Mouse (Mus musculus) left cerebral cortex, adult 11 months (tissue): ENCODE measurements around the gene Jup.
"Not testable (repeated sequence)": the region's sequence is repeated elsewhere in the genome, so short reads cannot be mapped to it uniquely, and the experiment has no call there.

Source experiments
- DNase-seq: peaks from one replicate; pipeline ENCODE4 v3.0.0; 2022; ENCODE audit warnings: low spot score

Jup gene

GRCm38 (mm10) chr11:100389931-100390445 is 7.6 kb downstream of the Jup start:
- DNase-seq, result no peak

DNA sequence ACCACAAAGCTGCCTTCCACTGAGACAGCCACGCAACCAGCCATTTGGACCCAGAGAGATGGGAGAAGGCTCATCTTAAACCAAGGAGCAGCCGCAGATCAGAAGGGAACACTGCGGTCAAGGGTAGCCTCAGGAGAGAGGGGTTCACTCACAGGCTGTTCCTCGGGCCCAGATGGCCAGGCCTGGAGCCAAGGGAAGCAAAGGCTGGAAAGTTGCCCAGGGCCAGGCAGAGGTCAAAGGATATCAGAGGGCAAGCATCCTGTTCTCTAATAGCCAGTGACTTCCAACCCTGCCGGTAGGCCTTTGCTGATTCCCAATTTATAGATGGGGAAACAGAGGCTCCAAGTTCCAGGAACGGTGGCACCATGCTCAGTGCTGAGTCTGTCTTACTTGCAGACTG is 9.0 kb downstream of the Jup start:
- no peak for DNase-seq

DNA sequence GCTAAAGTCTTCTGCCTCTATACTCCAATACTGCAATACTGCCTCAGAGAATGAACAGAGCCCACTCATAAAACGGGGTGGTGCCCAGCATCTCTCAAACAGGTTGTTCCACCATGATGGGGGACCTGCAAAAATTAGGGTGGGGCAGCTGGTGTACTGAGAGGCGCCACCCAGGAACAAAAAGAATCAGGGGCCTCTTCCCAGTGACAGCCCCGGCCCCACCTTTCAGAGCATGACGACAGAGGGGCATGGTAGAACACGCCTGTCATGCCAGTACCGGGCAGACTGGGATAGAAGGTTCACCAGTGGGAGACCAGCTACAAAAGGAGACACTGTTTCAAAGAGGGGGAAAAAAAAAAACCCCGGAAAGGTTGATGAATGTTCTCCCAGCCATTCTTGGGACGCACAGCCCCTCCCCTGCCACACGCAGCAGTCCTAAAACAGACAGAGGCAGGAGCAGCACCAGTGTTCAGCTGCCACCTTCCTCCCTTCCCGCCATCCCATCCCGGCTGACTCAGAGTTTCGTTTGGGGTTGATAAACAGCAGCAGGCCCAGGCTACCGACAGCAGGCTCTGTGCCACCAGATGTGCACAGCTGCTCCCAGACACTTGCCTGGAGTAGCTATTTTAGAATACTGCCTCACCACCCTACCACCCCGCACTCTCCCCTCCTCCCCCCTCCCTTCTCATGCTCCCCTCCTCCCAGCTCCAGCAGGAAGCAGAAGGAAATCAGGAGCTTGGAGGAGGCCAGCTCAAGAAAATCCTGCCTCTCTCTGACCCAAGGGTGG is 9.8 kb downstream of the Jup start:
- DNase-seq, result no peak

DNA sequence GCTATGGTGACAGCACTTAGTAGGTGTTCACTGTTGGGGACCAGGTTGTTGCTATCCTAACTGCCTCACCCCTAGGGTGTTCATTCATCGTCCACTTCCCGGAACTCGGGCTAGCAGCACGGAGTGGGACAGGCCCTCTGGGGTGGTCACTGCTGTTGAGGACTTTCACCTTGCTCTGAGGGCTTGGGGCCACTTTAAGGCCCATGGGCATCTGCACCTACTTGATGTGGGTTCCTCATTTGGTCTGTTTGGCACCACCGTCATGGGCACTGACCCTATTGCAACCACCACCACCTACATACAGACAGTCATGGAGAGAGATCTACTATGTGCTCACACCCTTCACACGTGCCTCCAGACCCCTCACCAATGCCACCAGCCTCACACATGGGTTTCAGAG is 10.5 kb downstream of the Jup start:
- DNase-seq, result no peak

- no peak for DNase-seq
Measured at GRCm38 (mm10) chr11:100386586-100386985, 11.0 kb downstream of the Jup start.

- DNase-seq, result no peak
Measured at GRCm38 (mm10) chr11:100385016-100385415, 12.5 kb downstream of the Jup start.

DNA sequence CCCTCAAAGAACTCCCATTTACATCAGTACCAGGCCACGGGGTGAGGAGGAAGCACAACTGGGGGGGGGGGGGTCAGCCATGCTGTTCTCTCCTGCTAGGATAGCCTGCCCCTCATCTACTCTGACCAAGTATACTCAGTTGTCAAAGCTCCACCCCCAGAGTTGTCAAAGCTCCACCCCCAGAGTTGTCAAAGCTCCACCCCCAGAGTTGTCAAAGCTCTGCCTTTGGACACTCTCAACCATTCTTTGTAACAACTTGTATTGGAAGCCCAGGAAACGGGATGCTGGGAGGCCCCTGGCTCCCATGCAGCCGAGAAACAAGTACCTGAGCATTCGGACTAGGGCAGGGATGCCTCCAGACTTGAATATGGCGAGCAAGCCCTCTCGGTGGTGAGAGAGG is 14.9 kb downstream of the Jup start:
- no peak for DNase-seq

DNA sequence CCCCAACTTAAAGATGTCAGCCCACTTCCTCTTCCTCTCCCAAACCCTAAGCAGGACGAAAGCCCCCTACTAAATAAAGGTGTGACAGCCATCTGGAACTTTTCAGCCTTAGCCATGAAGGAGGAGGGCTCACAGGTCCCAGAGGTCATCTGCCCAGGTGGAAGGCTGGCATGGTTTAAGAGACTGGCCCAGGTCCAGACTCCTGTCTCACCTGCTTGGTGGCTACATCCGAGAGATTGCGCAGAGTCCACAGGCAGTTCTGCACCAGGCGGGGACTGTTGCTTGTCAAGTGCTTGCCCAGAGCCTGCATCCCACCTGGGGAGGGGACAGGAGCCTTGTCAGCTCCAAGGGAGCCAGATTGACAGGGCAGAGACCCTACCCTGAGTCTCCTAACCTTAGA is 18.3 kb downstream of the Jup start:
- no peak for DNase-seq

DNA sequence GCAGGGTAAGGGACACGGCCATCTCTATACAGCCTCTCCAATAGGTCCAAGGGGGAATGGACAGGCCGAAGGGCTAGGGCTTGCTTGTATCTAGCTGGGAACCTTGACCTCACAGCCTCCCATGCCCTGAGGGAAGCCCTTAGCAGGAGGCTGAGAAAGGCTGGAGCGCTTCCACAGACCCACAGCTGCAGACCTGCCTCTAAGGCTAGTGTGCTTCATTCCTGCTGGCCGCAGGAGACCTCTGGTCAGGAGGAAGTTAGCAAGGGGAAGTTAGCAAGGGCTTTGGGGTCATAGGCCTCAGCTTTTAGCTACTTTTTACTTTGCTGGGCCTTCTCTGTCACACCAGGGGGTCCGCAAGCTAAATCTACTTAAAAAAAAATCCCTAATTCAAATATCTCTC is 19.1 kb downstream of the Jup start:
- no peak for DNase-seq

GRCm38 (mm10) chr11:100377989-100378388 is 19.6 kb downstream of the Jup start:
- no peak for DNase-seq

GRCm38 (mm10) chr11:100376746-100377389 is 20.7 kb downstream of the Jup start:
- DNase-seq, result no peak

DNA sequence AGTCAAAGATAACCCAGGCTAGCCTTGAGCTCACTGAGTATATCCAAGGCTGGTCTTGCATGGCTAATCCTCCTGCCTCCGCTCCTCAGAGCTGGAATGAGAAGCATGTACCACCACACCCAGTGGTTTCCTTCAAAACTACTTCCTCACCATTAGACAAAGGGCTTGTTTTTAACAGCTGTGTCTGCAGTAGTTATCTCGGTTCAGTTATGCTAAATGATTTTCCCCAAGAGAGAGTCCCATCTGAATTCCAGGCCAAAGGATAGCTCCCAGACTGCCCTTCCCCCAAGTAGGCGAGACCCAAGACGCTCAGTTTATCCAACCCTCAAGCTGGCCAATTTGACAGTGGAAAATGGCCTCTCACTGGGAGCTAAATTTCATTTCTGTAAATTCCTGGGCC is 21.6 kb downstream of the Jup start:
- DNase-seq, result no peak

- DNase-seq, result no peak
Measured at GRCm38 (mm10) chr11:100375127-100375526, 22.4 kb downstream of the Jup start.

DNA sequence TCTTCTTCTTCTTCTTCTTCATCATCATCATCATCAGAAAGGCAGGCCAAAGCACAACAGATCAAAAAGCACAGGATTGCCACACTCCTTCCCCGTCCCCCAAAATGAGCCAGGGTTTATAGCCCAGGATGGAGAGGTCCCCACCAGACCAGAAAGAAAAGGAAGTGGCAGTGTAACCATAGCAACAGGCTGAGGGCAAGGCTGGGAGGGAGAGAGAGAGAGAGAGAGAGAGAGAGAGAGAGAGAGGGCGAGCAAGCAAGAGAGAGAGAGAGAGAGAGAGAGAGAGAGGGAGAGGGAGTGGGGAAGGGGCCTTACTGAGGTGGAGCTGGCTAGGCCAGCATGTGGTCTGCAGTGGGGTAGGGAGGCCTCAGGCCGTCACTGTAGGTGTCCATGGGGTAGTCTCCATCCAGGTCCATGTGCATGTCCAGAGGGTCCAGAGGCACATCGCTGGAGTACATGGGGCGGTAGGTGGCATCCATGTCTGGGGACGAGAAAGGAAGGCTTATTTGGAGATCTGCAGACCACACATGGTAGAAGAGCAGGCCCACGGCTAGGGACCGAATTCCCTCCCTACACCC is 25.5 kb downstream of the Jup start:
- DNase-seq, result no peak

DNA sequence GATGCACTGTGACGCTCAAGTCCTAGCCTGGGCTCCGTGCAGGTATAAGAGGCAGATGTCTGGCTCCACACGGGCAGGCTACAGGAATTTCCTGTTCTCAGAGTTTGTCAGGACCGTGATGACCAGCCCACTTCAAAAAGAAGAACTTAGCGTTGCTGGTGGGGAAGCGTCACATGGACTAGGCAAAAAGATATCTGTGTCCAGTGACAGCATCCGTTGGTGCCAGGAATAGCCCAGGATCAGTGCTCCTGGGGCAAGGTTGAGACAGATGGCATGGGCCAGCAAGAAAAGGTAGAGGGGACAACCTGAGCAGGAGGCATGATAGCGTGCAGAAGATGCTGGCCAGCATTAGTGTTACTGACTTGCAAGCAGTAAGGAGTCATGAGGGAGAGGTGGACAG is 27.7 kb downstream of the Jup start:
- no peak for DNase-seq

- DNase-seq, result no peak
Measured at GRCm38 (mm10) chr11:100369145-100369544, 28.4 kb downstream of the Jup start.

GRCm38 (mm10) chr11:100362979-100363562 is 34.5 kb downstream of the Jup start:
- DNase-seq, result peak; percentile 51

GRCm38 (mm10) chr11:100362209-100362978 is 35.2 kb downstream of the Jup start:
- peak; percentile 71 for DNase-seq

GRCm38 (mm10) chr11:100361059-100361458 is 36.5 kb downstream of the Jup start:
- not testable (repeated sequence) for DNase-seq

- no peak for DNase-seq
Measured at GRCm38 (mm10) chr11:100360175-100360574, 37.4 kb downstream of the Jup start.

DNA sequence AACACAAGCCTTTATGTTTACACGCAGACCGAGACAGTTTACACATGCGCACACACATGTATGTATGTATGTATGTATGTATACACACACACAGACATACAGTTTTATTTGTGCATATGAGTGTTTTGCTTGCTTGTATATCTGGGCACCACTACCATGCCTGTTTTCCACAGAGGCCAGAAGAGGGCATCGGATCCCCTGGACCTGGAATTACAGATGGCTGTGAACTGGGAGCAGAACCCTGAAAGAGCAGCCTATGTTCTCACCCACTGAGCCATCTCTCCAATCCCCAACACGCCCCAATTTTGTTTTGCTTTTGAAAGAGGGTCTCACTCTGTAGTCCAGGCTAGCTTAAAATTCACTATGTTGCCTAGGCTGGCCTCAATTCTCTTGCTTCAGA is 40.2 kb downstream of the Jup start:
- DNase-seq, result no peak

GRCm38 (mm10) chr11:100356819-100357211 is 40.7 kb downstream of the Jup start:
- no peak for DNase-seq
